Mouse (Mus musculus): ENCODE measurements around the gene Fdx1.

Fdx1 gene

DNA sequence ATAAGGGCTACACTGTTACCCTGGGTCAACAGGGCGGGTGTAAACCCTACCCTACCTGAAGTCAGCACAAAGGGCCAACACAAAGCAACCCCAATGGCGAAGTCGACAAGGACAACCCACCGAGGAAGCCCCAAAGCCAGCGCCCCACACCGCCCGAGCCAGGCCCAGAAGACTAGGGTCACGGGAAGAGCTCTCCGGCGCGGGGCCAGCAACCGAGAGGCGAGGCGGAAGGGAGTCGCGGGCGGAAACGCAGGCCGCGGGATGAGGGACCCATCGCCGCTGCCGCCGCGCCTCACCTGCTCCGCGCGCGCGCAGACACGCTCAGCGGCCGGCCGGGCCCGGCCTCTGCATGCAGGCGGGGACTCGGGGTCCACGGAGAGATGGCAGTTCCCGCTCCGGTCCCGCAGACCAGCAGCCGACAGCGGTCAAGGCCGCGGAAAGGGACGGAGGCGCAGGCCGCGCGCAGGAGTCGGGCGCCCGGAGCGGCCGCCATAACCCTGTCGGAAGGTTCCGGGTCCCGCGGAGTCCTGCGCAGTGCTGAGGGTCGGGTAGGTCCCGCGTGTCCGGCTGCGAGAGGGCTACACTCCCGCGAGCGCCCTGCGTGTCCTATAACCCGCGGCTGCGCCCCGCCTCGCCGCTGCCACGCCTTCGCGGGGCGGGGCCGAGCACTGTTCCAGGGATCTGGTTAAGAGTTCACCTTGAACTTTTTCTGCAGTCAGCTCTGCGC is at the start of gene Fdx1:
Gene Fdx1, minus strand, starts transcription at position 582 of the 727 bp plus-strand sequence.
- DNase-seq = peak; percentile 69

DNA sequence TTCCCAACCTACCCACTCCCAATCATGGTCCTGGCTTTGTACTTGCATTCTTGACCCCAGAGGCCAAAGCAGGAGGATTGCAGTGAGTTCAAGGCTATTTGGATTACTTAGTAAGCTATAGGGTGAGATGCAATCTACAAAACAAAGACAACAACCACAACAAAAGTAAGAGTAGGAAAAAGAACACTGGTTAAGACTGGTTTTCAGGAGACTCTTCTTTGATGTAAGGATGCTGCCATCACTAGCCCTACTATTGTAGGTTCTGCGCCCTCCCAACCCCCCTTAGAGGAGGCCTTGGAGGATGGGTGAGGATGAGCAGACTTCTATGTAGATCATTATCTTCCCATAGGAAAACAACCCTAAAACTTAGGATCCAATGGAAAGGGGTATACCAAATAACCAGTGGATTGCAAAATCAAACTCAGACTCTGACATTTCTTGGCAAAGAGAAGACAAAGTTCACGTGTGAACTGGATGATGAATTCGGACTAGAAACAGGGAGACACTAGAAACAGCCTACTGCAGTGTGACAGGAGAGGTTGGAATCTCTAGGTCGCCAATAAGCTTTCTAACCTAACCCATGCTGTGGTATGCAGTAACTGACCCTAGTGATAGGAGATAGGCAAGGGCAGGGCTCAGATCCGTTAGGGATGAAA is 49.6 kb upstream of the Fdx1 start:
- DNase-seq = no peak

DNA sequence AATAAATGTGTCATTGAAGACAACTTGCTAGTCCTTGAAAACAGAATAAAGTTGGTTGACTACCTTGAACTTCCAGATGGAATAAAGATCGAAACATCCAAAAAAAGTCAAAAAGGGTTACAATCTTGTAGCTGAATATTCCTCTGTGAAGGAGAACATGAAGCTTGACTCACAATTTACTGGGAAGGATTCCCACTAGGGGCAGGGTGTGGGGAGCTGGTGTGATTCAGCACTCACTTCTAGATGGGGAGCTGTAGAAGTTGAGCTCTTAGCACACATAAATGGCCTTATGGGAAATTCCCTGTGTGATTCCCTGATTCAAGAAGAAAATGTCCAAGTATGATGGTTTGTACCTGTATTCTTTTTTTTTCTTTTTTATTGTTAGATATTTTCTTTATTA is 49.0 kb upstream of the Fdx1 start:
- no peak for DNase-seq

DNA sequence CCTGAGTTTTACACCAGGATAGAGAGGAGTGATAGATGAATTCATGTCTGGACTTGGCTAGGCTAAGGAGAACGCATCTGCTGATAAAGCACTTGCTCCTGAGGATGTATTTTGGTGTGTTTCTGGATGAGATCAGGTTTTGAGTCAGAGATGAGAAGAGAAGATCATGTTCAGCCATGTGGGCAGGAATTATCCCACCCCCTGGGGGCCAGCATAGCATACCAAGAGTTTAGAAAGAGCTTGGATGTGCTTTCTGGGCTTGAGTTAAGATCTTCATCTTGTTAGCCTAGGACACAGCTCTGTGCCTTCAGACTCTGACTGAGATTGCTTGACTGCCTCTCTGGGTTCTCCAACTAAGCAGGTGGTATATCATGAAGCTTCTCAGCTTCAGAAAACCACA is 45.2 kb upstream of the Fdx1 start:
- DNase-seq = no peak

DNA sequence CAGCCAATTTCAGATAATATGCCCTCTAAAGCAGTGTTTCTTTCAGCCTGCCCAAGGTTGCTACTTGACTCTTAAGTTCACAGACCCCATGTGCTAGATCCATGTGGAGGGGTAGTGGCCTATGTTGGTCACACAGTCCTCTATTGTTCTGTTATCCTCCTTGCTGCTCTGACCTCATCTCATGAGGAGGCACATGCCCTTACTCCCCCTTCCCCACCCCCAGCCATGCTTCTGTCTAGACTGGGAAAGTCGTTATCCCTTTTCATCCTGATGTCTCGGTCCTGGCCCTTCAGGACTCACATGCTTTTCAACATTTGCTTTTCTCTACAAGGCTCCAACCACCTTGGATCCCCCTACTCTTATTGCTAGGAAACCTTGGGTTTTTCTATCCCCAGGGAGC is 44.0 kb upstream of the Fdx1 start:
- DNase-seq = no peak

DNA sequence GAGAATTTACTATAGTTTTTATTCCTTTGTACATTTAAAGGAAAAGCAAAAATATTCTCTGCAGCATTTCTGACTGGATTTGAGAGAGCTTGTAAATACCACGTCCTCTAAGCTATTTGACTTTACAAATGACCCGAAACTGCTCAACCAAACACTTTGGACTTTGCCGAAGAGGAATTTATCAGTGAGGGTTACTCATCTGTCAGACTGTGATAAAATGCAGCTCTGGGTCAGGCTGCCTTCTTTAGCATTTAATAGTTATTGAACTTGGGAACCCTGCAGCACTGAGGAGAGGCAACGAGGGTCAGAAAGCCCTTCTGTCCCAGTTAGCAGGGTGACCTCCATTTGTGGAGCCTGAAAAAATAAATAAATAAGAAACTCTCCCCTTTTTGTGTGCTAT is 40.1 kb upstream of the Fdx1 start:
- DNase-seq = no peak

DNA sequence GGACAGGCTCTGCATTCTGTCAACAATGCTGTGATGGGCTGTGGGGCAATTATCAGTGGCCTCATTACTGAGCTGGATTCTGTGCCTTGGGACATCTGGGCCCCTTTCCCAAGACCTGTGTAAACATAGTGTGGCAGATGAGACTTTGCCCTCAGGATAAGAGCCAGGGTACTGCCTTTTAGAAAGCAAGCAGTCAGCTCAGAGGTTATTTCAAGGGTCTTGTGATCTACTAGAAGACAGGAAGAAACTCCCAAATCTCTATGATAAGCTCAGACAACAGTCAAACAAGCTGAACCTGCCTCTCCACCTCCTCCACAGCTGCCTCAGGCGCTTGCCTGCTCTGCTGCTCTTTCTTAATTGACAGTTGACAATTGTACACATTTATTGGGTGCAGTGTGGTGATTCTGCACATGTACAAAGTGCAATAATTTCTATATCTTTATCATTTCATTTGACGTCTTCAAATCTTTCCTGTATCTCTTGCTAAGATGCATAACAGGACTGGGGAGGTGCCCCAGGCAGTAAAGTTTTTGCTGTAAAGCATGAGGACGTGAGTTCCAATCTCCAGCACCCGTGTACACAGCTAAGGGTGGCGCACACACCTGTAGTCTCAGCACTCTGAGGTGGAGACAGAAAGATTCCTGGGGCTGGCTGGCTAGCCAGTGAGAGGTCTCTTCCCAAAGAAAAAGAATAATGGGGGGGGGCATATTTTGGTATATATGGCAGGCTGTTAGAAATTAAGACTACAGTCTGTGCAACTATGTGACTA is 32.2 kb upstream of the Fdx1 start:
- no peak for DNase-seq

DNA sequence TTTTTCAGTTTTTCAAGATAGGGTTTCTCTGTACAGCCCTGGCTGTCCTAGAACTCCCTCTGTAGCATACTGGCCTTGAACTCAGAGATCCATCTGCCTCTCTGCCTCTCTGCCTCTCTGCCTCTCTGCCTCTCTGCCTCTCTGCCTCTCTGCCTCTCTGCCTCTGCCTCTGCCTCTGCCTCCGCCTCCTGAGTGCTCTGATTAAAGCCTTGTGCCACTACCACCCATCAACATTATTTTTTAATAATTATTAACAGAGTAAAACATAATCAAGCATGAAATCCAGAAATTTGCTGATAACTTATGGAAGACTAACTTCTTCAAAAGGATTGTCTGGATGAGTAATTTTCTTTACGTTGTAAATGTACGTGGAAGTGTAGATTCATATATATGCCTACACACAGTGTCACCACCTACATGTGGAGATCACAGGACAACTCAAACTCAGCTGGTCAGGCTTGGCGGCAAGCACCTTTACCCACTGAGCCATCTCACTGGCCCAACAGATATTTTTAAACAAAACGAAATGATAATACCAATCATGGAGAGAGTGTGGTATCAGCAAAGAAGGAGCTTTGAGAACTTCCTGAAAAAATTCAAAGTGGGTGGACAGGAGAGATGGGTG is 31.4 kb upstream of the Fdx1 start:
- DNase-seq = no peak

DNA sequence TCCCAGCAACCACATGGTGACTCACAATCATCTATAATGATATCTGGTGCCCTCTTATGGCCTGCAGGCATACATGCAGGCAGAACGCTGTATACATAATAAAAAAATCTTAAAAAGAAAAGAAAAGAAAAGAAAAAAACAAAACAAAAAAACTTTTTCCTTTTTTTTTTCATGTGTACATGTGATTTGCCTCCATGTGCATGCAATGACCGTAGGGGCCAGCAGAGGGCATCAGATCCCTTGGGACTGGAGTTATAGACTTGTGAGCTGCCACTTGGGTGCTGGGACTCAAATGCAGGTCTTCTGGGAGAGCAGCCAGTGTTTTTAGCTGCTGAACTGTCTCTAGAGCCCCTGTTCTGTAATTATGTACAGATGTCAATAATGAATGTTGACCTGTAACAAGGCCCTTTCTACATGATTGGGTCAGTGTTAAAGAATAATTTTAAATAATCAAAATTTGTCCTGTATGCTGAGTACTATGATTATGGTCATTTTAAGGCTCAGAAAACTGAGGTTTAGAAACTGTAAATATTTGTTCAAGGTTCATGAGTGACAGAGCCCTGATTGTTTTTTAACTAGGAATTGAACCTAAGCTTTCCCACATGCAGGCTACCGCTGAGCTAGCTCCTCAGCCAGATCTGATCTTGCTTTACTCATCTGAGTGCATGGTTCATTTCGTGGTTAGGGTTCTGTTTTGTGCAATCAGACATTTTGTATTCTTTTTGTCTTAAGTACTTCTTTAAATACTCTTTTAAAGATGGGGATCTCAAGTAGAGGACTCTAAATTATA is 30.3 kb upstream of the Fdx1 start:
- peak; percentile 61 for DNase-seq

DNA sequence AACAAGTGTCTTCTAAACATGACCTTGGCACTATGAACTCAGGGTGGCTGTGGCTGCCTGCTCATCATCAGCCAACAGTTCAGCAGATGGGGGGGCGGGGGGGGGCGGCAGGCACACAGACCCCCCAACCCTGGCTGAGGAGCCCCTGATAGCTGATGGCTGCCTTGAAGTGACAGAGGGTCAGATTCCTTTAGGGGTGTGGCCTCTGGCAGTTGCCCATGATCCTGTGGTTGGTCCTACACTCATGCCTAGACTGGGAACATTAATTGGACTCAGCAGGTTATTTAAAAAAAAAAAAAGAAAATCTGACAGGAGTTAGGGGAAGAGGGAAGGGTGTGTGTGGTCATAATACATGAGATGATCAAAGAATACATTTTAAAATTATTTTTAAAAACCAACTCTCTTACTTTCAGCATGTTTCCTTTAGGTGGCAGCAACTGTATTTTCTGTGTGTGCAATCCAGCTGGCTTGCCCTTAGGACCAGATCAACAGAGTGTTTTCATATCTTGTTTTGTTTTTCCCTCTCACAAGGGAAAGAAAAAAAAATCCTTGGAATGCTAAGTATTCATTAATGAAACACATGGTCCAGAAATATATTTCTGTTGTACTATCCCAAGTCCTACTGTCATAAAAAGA is 28.0 kb upstream of the Fdx1 start:
- no peak for DNase-seq

DNA sequence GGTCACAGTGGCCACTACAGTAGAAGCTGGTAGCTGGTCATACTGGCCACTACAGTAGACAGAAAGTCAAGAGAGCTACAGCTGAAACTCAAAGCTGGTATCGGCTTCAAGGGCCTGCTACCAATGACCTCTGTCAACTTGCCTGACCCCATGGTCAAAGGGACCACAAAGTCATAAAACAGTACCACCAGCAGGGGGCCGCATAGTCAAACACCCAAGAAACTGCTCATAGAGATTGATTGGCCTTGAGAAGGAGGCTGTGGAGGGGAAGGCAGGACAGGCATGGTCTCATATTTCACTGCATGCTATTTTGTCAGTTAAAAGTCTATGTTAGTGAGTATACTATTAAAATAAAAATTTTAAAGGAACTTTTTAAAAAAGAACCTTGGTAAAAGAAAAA is 27.5 kb upstream of the Fdx1 start:
- DNase-seq = peak; percentile 58

DNA sequence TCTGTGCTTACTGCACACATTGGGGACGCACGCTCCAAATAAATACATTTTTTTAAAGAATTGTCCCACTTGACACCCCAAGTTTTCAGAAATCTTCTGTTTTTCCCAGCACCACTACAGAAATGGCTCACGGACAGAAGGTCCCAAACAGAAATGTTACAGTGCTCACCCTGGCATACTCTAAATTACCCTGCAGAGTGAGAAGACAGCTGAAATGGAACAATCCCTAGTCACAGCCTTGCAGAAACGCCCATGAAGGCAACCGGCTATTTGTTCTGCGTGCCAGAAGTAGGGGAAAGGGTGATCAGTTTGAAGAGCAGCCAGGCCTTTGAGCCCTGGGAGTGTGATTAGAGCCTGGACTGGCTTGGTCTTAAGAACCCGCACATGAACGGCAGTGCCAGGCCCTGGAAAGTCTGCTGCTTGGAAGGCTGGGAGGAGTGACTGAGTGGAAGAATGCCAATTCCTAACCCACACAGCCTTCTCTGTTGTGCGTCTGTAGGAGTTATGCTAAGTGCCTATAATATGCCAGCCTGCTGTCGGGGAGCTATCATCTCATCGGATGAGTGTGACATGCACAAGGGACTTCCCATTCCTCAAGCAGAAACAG is 22.2 kb upstream of the Fdx1 start:
- DNase-seq = no peak

DNA sequence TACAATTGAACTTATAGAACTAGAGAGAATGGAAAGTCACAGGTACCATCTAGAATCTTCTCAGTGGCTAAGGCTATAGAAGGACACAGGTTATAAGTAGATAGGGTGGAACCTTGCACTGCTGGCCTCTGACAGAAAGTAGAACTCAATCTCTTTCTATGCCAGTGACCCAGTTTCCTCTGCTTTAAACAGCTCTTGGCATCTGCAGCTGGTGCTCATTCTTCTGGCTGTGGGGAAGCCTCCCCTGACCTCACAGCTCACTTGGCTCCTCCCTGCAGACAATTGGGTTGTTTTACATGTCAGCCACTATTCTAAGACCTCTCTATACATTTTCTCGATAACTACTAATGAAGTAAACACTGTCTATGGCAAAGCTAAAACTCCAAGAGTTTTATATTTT is 17.8 kb upstream of the Fdx1 start:
- DNase-seq = peak; percentile 58

DNA sequence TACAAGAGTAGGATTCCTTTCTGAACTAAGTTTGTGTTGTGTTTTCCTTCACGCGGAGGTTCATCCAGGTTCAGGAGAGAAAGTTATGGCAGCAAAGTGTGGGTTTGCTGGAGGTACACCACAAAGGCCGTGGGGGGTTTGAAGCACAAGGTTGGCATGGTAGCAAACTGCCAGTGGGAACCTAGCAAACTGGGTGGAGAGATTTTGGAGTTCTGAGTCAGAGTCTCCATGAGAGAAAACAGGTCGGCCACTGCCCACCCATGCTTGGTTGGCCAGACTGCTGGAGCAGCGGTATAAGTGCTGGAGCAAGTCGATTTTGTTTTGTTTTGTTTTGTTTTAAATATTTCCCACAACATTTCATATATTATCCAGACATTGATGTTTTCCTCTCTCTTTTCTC is 15.9 kb upstream of the Fdx1 start:
- DNase-seq = no peak

DNA sequence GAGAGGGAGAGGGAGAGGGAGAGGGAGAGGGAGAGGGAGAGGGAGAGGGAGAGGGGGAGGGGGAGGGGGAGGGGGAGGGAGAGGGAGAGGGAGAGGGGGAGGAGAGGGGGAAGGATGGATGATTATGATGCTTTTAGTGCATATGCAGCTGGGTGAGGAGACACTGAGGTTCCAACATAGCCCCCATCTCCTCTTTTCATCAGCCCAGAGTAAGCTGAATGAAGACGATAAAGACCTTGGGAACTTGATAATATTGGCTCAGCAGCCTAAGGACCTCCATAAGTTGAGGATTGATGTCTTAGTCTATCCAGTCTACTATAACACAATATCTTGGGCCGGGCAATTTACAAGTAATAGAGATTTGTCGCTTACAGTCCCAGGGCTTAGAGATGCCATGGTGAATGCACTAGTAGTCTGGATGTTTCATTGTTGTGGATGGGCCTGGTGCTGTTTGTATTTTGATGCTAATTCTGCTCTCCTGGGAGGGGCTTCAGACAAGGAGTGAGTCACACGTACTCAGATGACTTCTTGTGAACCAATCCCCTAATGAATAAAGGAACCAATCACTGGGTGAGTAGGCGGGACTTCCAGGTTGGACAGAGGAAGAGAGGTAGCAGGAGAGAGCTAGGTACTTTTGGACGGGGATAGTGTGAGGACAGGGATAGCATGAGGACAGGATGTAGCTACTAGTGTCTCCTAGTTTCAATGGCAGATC is 15.3 kb upstream of the Fdx1 start:
- DNase-seq = no peak

DNA sequence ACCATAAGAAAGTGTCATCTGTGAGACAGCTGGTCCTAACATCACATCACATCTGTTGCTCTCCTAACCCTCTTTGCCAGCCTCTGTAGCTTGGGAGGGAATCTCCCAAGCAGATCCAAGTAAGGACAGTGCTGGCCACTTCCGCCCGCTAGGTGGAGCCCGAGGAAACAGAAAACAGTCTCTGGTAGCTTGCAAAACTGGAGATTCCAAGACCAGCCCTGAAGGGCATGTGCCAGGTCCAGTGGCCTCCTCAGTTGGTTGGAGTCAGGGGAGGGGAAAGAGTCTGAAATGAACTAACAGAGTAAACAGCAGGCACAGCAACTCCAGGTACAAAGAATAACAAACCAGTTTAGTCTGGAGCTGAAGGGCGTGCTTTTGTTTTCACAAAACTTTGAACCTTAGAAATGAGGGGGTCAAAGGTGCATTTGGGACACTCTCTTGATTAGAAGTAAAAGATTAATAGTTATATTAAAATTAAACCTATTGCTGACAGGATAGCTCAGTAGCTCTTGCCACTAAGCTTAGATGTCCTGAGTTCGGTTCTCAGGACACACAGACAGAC is 14.2 kb upstream of the Fdx1 start:
- DNase-seq = peak; percentile 78

DNA sequence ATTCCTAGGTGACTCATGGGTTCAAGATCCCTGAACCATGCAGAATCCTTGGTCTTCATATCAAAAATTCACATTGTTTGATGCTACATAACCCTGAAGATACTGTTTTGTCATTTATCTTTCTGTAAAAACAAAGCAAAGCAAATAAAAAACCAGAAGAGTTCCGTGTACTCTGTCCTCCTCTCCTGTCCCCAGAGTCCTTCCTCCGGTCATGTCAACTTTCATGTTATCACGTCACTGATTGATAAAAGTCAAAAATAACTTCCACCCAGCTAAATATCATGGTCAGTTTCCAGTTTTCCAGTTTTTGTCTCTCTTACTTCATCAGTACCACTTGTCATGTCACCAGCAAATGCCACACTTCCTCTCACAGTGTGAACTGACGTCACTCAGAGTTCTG is 11.5 kb upstream of the Fdx1 start:
- DNase-seq = no peak

DNA sequence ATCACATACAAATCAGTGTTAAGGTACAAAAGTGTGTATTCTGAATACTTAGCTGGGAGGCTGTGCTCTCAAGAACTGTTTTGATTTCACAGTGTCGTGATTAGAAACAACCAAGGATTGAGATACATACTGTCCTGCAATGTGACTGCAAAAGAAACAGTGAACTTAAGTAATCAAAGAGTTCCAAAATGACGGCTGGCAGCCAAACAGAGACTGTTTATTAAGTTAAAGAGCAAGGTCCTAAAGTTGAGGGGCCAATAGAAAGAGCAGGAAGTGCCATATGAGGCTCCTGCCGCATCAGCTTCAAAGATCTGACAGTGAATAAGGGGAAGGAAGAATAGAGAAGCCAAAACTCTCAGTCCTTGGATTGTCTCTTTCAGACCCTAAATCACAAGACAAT is 10.5 kb upstream of the Fdx1 start:
- no peak for DNase-seq

DNA sequence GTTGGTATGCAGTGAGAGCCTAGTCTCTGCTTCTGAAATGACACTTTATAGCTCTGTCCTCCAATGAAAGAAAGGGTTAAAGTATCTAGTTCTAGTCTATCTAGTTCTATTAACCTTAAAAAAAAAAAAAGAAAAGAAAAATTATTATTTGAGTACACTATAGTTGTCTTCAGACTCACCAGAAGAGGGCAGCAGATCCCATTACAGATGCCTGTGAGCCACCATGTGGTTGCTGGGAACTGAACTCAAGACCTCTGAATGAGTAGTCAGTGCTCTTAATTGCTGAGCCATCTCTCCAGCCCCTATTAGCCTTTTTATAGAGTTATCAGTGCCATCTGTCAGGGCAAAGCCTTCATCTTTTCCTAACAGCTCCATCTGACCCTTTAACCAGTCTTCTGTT is 3.0 kb upstream of the Fdx1 start:
- DNase-seq = no peak

DNA sequence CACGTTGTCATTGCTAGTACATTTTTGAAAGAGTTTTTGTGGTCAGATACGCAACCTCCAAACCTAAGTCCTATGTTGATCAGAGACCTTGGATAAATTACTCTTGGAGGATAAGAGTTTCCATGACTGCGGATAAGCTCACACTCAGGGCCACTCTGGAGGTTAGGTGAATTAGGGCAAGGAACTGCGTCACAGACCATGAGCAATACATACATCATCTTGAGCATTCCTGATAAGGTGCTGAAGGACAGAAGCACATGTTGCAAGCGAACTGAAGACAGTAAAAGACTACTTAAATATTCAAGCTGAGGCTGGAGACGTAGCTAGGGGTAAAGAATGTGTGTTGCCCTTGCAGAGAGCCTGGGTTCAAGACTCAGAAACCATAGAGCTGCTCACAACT is 754 bp upstream of the Fdx1 start:
- no peak for DNase-seq
